Mouse (Mus musculus) cerebellum, adult 2 months (tissue): ENCODE measurements at regions not wholly inside any gene's neighbourhood (a gene's known extent, or its start where the extent isn't known, plus 50 kb on each side); places are given as distances from the start of the nearest gene placed in this dataset.
A peak's percentile ranks its signal among the peaks of the same experiment; 100 is the strongest.

Experiments used
- DNase-seq, 2 experiments: peaks; one replicate each; pipeline ENCODE4 v3.0.0; 2021
- H3K27ac ChIP-seq: fragments of 200-500 bp; 2 replicates; pipeline ENCODE4 v1.5.1; 2012; ENCODE audit warnings: low read length, control low read depth, inconsistent platforms; ENCODE audit not compliant: insufficient read depth
- H3K27me3 ChIP-seq: fragments of 200-500 bp; 2 replicates; pipeline ENCODE4 v1.6.1; 2012; ENCODE audit warnings: inconsistent platforms, mild to moderate bottlenecking, low read length, moderate library complexity; ENCODE audit not compliant: control insufficient read depth, insufficient read depth
- H3K4me1 ChIP-seq: fragments of 200-500 bp; 2 replicates; pipeline ENCODE4 v1.6.1; 2011; ENCODE audit warnings: low read length; ENCODE audit not compliant: control insufficient read depth, insufficient read depth
- H3K4me3 ChIP-seq: fragments of 200-500 bp; replicated peaks from 2 replicates; pipeline ENCODE3; 2011; ENCODE audit warnings: mild to moderate bottlenecking, low read depth, low read length, control low read depth; ENCODE audit not compliant: insufficient read depth
- CTCF ChIP-seq: fragments of 200-500 bp; IDR thresholded peaks from 2 replicates; pipeline ENCODE4 v1.5.1; 2011; ENCODE audit warnings: low read depth, mild to moderate bottlenecking, control low read depth, low read length, moderate library complexity, borderline replicate concordance; ENCODE audit not compliant: insufficient read depth
- POLR2A ChIP-seq: fragments of 200-500 bp; IDR thresholded peaks from 2 replicates; pipeline ENCODE4 v1.6.1; 2011; ENCODE audit warnings: low read length, control low read depth, borderline replicate concordance; ENCODE audit not compliant: insufficient read depth
- WGBS: fragments of 180-500 bp; shearing (Covaris S2); methylation state at CpG from one replicate; pipeline ENCODE4 v1.1.7; 2018; 5-methylcytosine and 5-hydroxymethylcytosine counted together

GRCm38 (mm10) chr11:22694829-22695228 lies 165.9 kb downstream of the B3gnt2 start:
- TF ChIP-seq POLR2A, result no peak
- no peak for TF ChIP-seq CTCF
- peaks cover 11% of the 10 kb centered on the region for H3K4me1 ChIP-seq
- 95% methylated on average over 5 of the region's 5 CpGs for WGBS
- no peak overlapping the region for H3K27ac ChIP-seq
- H3K27me3 ChIP-seq, result no peaks in the 10 kb centered on the region; the same call in 1 of the 2 replicates
- no peak for DNase-seq
- H3K4me3 ChIP-seq, result no peak overlapping the region

GRCm38 (mm10) chr11:22695237-22695636 lies 165.5 kb downstream of the B3gnt2 start:
- DNase-seq, result no peak
- 94% methylated on average over 1 of the region's 1 CpGs for WGBS
- Histone ChIP-seq H3K4me1 (peaks cover 11% of the 10 kb centered on the region), H3K4me3 (no peak overlapping the region), H3K27me3 (no peaks in the 10 kb centered on the region; the same call in 1 of the 2 replicates), H3K27ac (no peak overlapping the region)
- no peak for TF ChIP-seq CTCF
- TF ChIP-seq POLR2A, result no peak

GRCm38 (mm10) chr11:22698057-22698941 lies 162.5 kb downstream of the B3gnt2 start:
- Histone ChIP-seq H3K4me3 (no peak overlapping the region), H3K27ac (no peak overlapping the region), H3K27me3 (no peaks in the 10 kb centered on the region; the same call in 1 of the 2 replicates), H3K4me1 (peaks cover 11% of the 10 kb centered on the region)
- TF ChIP-seq POLR2A, result no peak
- TF ChIP-seq CTCF, result no peak; the same call in 1 of the 2 replicates
- peak; percentile 68 to 91 for DNase-seq
- WGBS, result 2% methylated on average over 5 of the region's 5 CpGs

- 86% methylated on average over 3 of the region's 3 CpGs for WGBS
- no peak for TF ChIP-seq POLR2A
- TF ChIP-seq CTCF, result no peak
Observed at GRCm38 (mm10) chr11:22706082-22706481, 154.7 kb downstream of the B3gnt2 start.

More at GRCm38 (mm10) chr11:22706082-22706481, 154.7 kb downstream of the B3gnt2 start:
- no peak for DNase-seq
- no peaks in the 10 kb centered on the region; the same call in 1 of the 2 replicates for H3K27me3 ChIP-seq
- H3K4me1 ChIP-seq, result no peaks in the 10 kb centered on the region
- no peak overlapping the region for H3K27ac ChIP-seq
- no peak overlapping the region for H3K4me3 ChIP-seq
